Mouse (Mus musculus) intestine, embryonic 15.5 days (tissue): Measurements from ENCODE around the gene Shq1. TPM values are rescaled to one million over a fixed set of nuclear protein-coding genes. Genes with fewer than 3 reads are reported as not detected.

ENCODE experiments used
- ATAC-seq: fragments of 200-750 bp; cut with Nextera tagmentation; 2 replicates; pipeline ENCODE4 v1.8.0; 2017; ENCODE audit warnings: moderate TSS enrichment, moderate library complexity
- H3K27ac ChIP-seq: fragments of 300-500 bp; sonication (generic); 2 replicates; pipeline ENCODE4 v1.5.1; 2015; ENCODE audit warnings: mild to moderate bottlenecking, inconsistent platforms
- H3K27me3 ChIP-seq: fragments of 300-500 bp; sonication (generic); replicated peaks from 2 replicates; pipeline ENCODE4 v1.6.1; 2015; ENCODE audit warnings: inconsistent platforms
- H3K36me3 ChIP-seq: fragments of 300-500 bp; sonication (generic); 2 replicates; pipeline ENCODE4 v1.6.1; 2015; ENCODE audit warnings: inconsistent platforms
- H3K4me1 ChIP-seq: fragments of 300-500 bp; sonication (generic); replicated peaks from 2 replicates; pipeline ENCODE4 v1.6.1; 2015; ENCODE audit warnings: inconsistent platforms
- H3K4me2 ChIP-seq: fragments of 300-500 bp; sonication (generic); replicated peaks from 2 replicates; pipeline ENCODE4 v1.6.1; 2015; ENCODE audit warnings: mild to moderate bottlenecking, inconsistent platforms
- H3K4me3 ChIP-seq: fragments of 300-500 bp; sonication (generic); replicated peaks from 2 replicates; pipeline ENCODE4 v1.5.1; 2015; ENCODE audit warnings: inconsistent platforms
- H3K9ac ChIP-seq: fragments of 300-500 bp; sonication (generic); 2 replicates; pipeline ENCODE4 v1.6.1; 2015; ENCODE audit warnings: inconsistent platforms
- H3K9me3 ChIP-seq: fragments of 300-500 bp; sonication (generic); 2 replicates; pipeline ENCODE4 v1.6.1; 2016; ENCODE audit warnings: inconsistent platforms
- WGBS: fragments of 180-500 bp; shearing (Covaris S2); methylation state at CpG from one replicate; pipeline ENCODE4 v1.1.7; 2015; 5-methylcytosine and 5-hydroxymethylcytosine counted together
- polyA plus RNA-seq: library from polyadenylated mRNA; unstranded; fragments of >200 nt; fragmentation: Nextera tagmentation; extraction: Ambion mirVana; gene quantifications from 2 replicates; pipeline ENCODE4 v1.2.1, GENCODE M21; 2015

Shq1 gene
- polyA plus RNA-seq, 1 experiment from 2014 or later, result 18.2 TPM

DNA sequence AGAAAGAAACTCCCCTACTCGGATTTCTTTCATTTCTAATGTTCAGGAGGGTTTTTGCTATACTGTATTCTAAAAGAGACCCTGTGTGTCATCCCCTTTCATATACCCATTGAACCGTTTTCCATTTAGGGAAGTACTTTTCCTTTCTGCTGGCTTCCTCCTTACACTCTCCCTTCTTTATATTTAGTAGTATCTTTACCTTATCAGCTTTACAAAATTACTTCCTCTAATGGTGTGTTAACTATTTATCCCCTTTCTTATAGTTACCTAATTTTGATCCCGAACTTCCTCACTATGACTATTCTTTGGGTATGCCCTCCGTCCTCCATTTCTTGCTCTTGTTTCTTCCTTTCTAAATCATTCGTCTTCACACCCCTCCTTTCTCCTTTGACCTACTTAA is 84.2 kb downstream of the Shq1 start:
- no peak for ATAC-seq
- WGBS, result 87% methylated on average over 5 of the region's 5 CpGs
- Histone ChIP-seq H3K9ac (no peak overlapping the region), H3K4me2 (no peak overlapping the region), H3K27ac (no peak overlapping the region), H3K4me1 (no peaks in the 10 kb centered on the region), H3K9me3 (no peaks in the 10 kb centered on the region), H3K4me3 (no peak overlapping the region), H3K36me3 (no peaks in the 10 kb centered on the region), H3K27me3 (no peaks in the 10 kb centered on the region)

DNA sequence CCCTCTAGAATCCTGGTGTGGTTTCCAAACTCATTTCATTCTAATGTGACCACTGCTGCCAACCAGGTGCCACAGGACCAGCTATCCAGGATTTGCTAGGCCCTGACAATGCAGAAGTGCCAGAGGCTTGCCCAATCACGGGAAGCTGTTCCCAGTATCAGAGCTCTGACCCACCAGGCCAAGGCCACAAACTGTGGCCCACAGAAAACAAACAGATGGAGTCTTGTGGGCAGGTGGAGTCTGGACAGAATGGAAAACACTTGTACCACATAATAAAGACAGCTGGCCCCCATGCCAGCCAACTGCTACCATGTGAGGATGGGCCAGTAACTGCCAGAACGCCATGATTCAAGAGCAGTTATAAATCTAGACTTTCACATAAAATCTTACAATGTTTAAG is 89.0 kb downstream of the Shq1 start:
- no peaks in the 10 kb centered on the region for H3K4me1 ChIP-seq
- WGBS, result 77% methylated on average over 2 of the region's 2 CpGs

DNA sequence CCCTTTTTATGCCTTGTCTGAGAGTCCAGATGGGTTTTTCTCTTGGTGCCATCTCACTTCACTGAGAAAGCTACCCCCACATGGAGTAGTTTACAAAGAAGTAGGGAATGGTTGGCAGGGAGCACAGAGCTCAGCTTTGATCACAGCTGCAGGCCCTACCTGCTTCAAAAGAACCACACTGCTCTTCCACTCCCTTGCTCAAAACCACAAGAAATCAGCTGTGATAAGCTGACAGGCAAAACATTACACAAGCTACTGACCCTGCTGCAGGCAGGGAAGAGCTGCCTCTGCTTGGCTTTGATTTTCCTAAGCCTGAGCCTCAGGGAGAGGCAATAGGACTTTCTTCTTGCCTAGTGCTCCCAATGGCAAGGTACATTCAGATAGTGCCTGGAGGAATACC is 89.9 kb downstream of the Shq1 start:
- H3K27ac ChIP-seq, result no peak overlapping the region
- H3K36me3 ChIP-seq, result no peaks in the 10 kb centered on the region
- H3K27me3 ChIP-seq, result no peaks in the 10 kb centered on the region
- H3K9ac ChIP-seq, result no peak overlapping the region
- no peaks in the 10 kb centered on the region for H3K4me1 ChIP-seq
- H3K4me2 ChIP-seq, result no peak overlapping the region
- no peak overlapping the region for H3K4me3 ChIP-seq
- no peaks in the 10 kb centered on the region for H3K9me3 ChIP-seq
- ATAC-seq, result no peak

More for the DNA sequence above, 89.0 kb downstream of the Shq1 start:
- H3K27me3 ChIP-seq, result no peaks in the 10 kb centered on the region
- no peak overlapping the region for H3K27ac ChIP-seq
- no peaks in the 10 kb centered on the region for H3K9me3 ChIP-seq
- no peaks in the 10 kb centered on the region for H3K36me3 ChIP-seq
- H3K4me2 ChIP-seq, result no peak overlapping the region
- H3K4me3 ChIP-seq, result no peak overlapping the region
- no peak overlapping the region for H3K9ac ChIP-seq
- no peak for ATAC-seq

DNA sequence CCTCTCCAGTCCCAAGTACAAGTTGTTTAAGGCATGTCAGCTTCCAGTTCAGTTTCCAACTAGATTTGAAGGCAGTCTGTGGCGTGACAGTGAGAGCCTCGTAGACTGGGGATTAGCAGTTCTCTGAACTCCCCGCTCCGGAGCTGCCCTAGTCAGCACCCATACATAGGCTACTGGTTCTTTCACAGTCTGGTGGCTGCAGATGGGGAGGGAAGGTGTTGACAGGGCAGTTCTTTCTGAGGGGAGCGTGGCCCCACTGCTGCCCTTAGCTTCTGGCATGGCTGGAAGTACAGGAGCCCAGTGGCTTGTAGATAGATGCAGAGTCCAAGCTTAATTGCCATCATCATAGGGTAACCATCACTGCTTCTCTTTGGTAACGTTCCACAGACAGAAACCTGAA is 93.4 kb downstream of the Shq1 start:
- H3K27ac ChIP-seq, result no peak overlapping the region
- ATAC-seq, result no peak
- no peak overlapping the region for H3K9ac ChIP-seq
- no peaks in the 10 kb centered on the region for H3K27me3 ChIP-seq
- H3K36me3 ChIP-seq, result no peaks in the 10 kb centered on the region
- no peak overlapping the region for H3K4me2 ChIP-seq
- no peaks in the 10 kb centered on the region for H3K4me1 ChIP-seq
- no peaks in the 10 kb centered on the region for H3K9me3 ChIP-seq
- H3K4me3 ChIP-seq, result no peak overlapping the region
- 93% methylated on average over 6 of the region's 6 CpGs for WGBS

DNA sequence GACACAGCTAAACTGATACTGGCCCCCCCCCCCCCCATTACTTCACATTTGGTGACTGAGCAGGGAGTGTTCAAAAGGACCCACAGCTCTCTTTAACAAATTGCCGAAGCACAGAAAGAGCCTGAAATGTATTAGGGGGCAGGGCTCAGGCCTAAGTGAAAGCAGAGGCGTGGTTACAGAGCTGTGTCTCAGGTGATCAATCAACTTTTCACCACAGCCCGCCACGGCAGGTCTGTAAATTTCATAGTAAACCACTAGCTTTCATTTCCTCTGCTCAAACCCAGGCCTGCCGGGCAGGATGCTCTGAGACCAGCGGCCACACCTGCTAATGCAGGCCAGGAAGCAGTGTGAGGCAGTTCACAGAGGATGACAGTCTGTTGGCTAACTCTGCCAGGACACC is 94.8 kb downstream of the Shq1 start:
- H3K36me3 ChIP-seq, result no peaks in the 10 kb centered on the region
- H3K27ac ChIP-seq, result no peak overlapping the region
- H3K4me3 ChIP-seq, result no peak overlapping the region
- no peaks in the 10 kb centered on the region for H3K27me3 ChIP-seq
- H3K9ac ChIP-seq, result no peak overlapping the region
- WGBS, result 35% methylated on average over 6 of the region's 6 CpGs
- H3K4me1 ChIP-seq, result no peaks in the 10 kb centered on the region
- ATAC-seq, result no peak
- H3K9me3 ChIP-seq, result no peaks in the 10 kb centered on the region
- H3K4me2 ChIP-seq, result no peak overlapping the region

DNA sequence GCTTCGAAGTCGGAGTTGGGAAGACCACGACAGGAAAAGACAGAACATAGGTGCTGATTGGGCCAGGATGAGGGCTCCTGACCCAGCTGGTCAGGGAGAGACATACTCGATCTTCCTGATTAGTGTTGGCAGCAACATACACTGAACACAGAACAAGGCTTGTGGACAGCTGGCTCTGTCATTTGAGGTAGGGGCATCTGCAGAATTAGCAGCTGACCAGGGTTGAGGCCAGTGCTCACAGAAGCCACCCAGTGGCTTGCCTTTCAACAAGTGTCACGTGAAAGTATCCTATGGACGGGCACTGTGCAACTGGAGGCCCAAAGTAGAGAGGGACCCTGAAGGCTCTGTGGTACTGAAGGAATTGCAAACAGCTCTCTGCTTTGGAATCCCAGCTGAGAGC is 104.2 kb downstream of the Shq1 start:
- Histone ChIP-seq H3K27me3 (peaks cover 9% of the 10 kb centered on the region; the same call in 1 of the 2 replicates), H3K27ac (no peak overlapping the region), H3K4me1 (peaks cover 14% of the 10 kb centered on the region), H3K36me3 (no peaks in the 10 kb centered on the region), H3K4me3 (no peak overlapping the region), H3K9me3 (no peaks in the 10 kb centered on the region), H3K4me2 (no peak overlapping the region), H3K9ac (no peak overlapping the region)
- WGBS, result 69% methylated on average over 6 of the region's 6 CpGs
- ATAC-seq, result no peak

DNA sequence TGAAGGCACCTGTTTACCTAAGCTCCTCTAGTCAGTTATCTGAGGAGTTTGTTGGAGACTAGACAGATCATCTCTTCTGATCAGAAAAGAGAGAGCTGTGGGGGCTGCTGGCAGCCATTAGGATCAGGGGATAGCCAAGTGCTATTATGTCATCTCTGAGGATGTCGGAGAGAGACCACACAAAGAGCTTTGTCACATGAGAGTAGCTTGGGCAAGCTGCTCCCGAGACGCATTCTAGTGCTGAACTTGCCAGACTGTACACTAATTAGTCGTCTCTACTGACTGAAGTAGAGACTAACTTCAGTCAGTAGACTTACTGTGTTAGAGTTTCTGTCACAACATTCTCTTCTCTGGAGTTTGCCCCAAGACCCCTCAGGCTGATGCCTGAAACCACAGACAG is 106.4 kb downstream of the Shq1 start:
- no peak overlapping the region for H3K9ac ChIP-seq
- 0 out of 2 replicates have a peak overlapping the region, but pooled peaks have one; percentile 99 for H3K4me2 ChIP-seq
- no peak; the same call in 1 of the 2 replicates for ATAC-seq
- no peak overlapping the region for H3K4me3 ChIP-seq
- no peaks in the 10 kb centered on the region for H3K36me3 ChIP-seq
- peaks cover 11% of the 10 kb centered on the region; the same call in 1 of the 2 replicates for H3K27me3 ChIP-seq
- no peaks in the 10 kb centered on the region for H3K9me3 ChIP-seq
- WGBS, result 59% methylated on average over 4 of the region's 4 CpGs
- no peak overlapping the region for H3K27ac ChIP-seq
- H3K4me1 ChIP-seq, result peaks cover 14% of the 10 kb centered on the region

DNA sequence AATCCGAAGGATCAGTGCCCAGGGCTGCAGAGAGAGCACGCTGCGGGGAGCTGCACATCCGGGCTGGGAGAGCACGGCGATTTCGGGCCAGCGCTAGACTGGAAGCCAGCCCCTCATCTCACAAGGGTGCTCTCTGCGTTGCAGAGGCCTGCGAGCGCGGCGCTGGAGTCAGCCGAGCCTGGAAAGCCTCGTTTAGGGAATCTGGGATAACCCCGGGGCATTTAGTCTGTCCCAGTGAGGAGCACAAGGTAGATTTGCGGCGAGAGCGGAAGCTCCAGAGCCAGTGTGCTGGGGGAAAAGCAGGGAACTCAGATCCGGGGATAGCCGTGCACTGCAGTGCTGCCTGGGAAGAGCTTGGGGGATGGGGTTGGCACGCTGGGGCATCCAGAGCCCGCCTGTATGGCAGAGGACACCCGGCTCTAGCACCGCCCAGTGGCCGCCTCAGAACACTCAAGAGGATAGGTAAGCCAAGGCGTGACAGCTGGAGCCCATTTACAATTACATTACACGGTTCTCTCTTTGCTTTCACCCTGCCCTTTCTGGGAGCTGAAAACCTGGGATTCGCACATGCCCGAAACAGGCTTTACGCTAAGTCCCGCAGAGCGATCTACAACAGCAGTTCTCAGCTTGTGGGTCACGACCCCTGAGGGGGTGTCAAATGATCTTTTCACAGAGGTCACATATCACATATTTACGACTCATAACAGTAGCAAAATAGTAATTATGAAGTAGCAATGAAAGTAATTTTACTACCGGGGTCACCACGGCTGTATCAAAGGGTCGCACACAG is 107.2 kb downstream of the Shq1 start:
- Histone ChIP-seq H3K4me1 (peaks cover 14% of the 10 kb centered on the region), H3K4me2 (peak overlapping the region; percentile 99), H3K27me3 (peaks cover 11% of the 10 kb centered on the region; the same call in 1 of the 2 replicates), H3K36me3 (no peaks in the 10 kb centered on the region), H3K27ac (peak overlapping the region; percentile 41; the same call in 1 of the 2 replicates), H3K9ac (peak overlapping the region; percentile 52), H3K4me3 (peak overlapping the region; percentile 46), H3K9me3 (no peaks in the 10 kb centered on the region)
- ATAC-seq, result peak; percentile 93
- 6% methylated on average over 38 of the region's 38 CpGs for WGBS

DNA sequence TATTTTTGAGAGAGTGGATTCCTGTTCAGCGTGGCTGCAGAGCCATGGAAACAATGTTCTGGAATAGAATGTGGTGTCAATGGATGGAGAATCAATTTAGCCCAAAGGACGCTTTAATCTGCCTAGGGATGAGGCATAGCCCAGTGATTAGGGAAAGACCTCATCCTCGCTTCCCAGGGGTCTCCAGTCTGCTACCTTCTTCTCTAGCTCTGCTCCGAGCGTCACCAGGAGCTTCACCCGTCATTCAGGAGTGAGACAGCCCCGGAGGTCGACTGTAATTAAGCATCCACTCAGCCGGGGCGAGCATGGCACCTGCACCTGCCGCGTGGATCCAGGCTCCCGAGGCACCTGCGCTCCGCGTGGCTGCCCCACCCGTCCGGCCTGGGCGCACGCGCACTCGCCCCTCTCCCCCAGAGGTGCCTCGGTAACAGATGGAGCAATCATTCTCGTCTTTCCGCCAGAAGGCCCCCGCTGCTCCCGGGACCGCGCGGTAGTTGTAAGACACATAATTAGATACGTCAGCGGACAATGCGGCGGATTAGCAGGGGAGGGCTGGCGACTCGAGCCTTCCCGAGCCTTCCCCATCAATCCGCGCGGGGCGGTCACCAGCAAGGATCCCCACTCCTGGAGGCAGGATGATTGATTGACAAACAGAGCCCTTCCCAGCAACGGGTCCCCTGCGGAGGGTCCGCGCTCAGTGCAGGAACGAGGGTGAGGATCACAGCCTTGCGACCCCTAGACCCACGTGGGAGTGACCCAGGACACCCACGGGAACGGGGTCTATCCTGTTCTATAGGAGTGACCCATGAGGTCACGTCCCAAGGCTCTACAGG is 108.0 kb downstream of the Shq1 start:
- peak overlapping the region; percentile 52 for H3K9ac ChIP-seq
- H3K4me2 ChIP-seq, result peak overlapping the region; percentile 99
- H3K9me3 ChIP-seq, result no peaks in the 10 kb centered on the region
- peaks cover 14% of the 10 kb centered on the region for H3K4me1 ChIP-seq
- ATAC-seq, result peak; percentile 36
- H3K36me3 ChIP-seq, result no peaks in the 10 kb centered on the region
- 2% methylated on average over 51 of the region's 51 CpGs for WGBS
- H3K27ac ChIP-seq, result peak overlapping the region; percentile 41; the same call in 1 of the 2 replicates
- H3K27me3 ChIP-seq, result peaks cover 11% of the 10 kb centered on the region; the same call in 1 of the 2 replicates
- H3K4me3 ChIP-seq, result peak overlapping the region; percentile 46

DNA sequence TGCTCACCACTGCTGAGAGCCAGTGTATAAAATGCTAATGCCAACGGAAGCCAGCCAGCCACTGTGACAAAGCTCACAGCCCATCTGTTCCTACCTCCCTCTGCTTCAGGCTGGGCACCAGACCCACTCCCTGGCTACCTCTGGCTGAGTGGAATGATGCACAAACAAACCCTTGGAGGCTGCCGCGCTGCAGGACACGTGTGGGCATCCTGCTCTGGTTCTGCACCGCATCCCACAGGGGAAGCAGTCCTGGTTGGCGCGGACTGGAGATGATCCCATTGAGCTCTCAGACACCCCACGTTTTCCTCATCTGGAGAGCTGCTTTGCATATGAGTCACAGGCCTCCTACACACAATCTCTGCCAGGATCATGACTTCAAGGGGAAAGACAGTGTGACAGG is 112.9 kb downstream of the Shq1 start:
- ATAC-seq, result no peak

DNA sequence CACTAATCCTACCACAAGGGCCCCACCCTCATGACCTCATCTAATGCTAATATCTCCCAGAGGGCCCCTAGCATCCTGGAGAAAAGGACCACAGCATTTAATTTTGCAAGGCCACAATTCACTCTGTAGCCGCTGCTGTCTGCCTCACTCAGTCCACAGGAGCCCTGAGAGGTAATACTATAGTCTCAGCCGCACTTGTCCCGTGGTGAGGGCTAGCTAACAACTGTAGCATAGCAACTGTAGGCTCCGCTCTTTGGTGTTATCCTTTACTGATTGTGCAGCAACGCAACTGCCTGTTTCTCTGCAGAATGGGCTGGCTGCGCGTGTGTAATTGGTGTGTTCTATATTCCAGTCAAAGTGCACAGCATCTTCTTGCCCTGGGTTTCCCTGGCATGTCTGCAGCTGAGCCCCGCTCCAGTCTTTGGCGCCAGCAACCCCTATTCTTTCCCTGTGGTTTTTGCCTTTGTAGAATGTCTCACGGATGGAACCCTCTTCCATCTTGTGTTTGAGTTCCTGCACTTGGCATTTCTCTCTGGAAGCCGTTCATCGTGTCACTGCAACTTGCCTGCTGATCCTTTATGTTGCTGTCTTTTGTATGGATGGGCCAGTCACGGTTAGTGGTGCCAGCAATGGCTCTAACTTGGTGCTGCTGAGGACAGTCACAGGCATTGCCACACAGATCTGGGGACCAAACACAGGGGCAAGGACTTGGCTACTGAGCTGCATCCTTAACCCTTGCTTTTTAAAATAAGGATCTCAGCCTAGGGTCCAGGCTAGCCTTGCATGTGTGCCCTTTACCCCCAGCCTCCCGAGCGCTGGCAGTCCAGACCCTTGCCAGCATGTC is 128.6 kb downstream of the Shq1 start:
- H3K4me1 ChIP-seq, result peaks cover 9% of the 10 kb centered on the region
- no peak for ATAC-seq
- no peaks in the 10 kb centered on the region for H3K27me3 ChIP-seq
- WGBS, result 74% methylated on average over 15 of the region's 15 CpGs
- no peak overlapping the region for H3K4me3 ChIP-seq
- no peak overlapping the region for H3K4me2 ChIP-seq
- no peaks in the 10 kb centered on the region for H3K36me3 ChIP-seq
- H3K27ac ChIP-seq, result no peak overlapping the region
- H3K9ac ChIP-seq, result no peak overlapping the region
- H3K9me3 ChIP-seq, result no peaks in the 10 kb centered on the region

More for the DNA sequence above, 112.9 kb downstream of the Shq1 start:
- WGBS, result 56% methylated on average over 8 of the region's 8 CpGs
- no peak overlapping the region for H3K4me2 ChIP-seq
- no peaks in the 10 kb centered on the region for H3K36me3 ChIP-seq
- H3K4me3 ChIP-seq, result no peak overlapping the region
- no peaks in the 10 kb centered on the region for H3K9me3 ChIP-seq
- peaks cover 5% of the 10 kb centered on the region for H3K4me1 ChIP-seq
- no peak overlapping the region for H3K27ac ChIP-seq
- no peak overlapping the region for H3K9ac ChIP-seq
- H3K27me3 ChIP-seq, result peaks cover 7% of the 10 kb centered on the region; the same call in 1 of the 2 replicates

DNA sequence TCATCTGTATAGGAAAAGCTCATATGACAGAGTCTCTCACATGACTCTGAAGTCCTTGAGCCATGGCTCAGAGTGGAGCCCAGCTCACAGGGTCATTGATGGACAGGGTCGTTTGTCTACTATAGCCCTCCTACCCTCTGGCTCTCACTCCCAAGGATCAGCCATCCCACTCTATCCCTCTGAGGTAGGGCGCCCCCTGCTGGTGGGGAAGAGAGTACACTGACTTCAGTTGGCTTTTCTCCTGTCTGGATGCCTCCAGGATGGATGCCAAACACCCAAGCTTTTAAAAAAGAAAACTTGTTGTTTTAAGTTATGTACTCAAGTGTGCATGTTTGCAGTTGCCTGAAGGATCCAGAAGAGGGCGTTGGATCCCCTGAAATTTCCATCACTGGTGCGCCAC is 131.3 kb downstream of the Shq1 start:
- H3K4me3 ChIP-seq, result no peak overlapping the region
- no peaks in the 10 kb centered on the region for H3K36me3 ChIP-seq
- H3K27ac ChIP-seq, result no peak overlapping the region
- H3K9me3 ChIP-seq, result no peaks in the 10 kb centered on the region
- no peaks in the 10 kb centered on the region for H3K27me3 ChIP-seq
- 58% methylated on average over 4 of the region's 4 CpGs for WGBS
- H3K4me2 ChIP-seq, result no peak overlapping the region
- no peak overlapping the region for H3K9ac ChIP-seq
- ATAC-seq, result no peak
- peaks cover 9% of the 10 kb centered on the region for H3K4me1 ChIP-seq
